Mouse (Mus musculus) cerebellum, adult (tissue): ENCODE measurements at regions not wholly inside any gene's neighbourhood (a gene's known extent, or its start where the extent isn't known, plus 50 kb on each side); places are given as distances from the start of the nearest gene placed in this dataset.

Source experiments
- ATAC-seq: cut with Nextera tagmentation; 2 replicates; pipeline ENCODE4 v1.9.2; 2017; ENCODE audit warnings: mild to moderate bottlenecking, moderate library complexity, mixed read lengths; ENCODE audit not compliant: insufficient number of reproducible peaks, low FRiP score, low TSS enrichment

DNA sequence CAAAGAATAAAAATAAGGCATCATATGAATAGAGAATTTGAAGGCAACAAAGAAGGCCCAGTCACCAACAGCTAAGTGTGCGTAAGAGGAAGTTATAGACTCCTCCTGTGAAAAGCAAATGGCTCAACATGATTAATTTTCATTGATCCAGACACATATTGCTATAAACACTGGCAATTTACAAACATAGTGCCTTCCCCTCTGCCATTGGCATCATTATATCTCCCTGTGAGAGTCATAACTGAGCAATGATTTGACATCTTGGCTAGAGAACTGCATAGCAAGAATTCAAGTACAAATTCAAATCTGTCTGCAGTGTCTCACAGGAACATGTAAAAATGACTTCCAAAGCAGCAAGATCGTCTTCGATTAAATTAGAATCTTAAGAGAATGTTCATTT lies 167.2 kb upstream of the Mbnl1 start:
- ATAC-seq = no peak

DNA sequence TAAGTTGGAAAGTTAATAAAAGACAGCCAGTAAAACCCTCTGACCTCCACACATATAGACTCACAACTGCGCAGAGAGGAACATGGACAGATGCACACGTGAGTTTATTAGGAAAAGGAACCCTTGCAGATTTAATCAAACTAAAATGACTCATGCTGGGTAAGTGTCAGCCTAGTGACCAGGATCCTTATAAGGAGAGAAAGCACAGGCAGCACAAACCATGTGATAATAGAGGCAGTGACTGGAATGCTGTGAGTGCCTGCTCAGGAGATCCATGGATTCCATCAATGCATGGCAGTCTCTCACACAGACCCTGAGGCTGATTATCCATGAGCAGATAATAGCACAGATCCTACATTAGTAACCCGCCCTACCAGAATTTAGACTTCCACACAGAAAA lies 162.2 kb upstream of the Mbnl1 start:
- ATAC-seq = no peak

DNA sequence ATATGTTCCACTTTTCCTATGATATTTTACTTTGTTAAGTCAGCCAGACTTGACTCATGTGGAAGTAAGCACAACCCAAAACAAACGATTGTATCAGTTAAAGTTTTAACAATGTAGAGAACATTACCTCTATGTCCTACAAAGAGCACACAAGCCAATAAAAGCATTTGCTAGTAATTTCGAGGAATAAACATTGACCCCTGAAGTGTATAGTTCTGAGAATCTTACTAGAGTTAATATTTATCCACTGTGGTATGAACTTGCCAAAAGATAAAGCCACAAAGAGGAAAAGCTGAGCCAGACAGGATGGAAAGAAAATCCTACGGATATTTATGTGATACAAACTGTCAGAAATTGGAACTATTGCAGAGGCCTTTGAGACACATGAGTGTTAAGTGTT lies 161.5 kb upstream of the Mbnl1 start:
- ATAC-seq = no peak

- ATAC-seq = no peak
Observed at GRCm38 (mm10) chr3:60320213-60320936, 152.3 kb upstream of the Mbnl1 start.

GRCm38 (mm10) chr3:60323514-60323913 lies 149.1 kb upstream of the Mbnl1 start:
- no peak for ATAC-seq

DNA sequence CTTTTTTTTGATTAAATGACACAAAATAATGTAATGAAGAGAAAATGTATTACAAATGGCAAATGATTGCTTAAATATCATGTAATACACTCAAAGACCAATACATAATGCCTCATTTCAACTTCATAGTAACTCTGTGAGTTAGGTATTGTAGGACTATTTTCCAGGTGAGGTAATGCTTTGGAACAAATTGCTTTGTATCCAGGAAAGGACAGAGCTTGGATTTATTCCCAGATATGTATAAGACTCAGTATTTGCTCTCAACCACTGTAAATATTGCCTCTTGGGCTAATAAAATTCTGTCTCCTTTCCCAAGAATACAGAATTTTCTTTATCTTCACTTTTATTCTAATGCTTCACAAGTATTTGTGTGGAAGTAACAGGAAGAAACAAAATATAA lies 148.2 kb upstream of the Mbnl1 start:
- no peak for ATAC-seq

- no peak for ATAC-seq
Observed at GRCm38 (mm10) chr3:60324969-60325368, 147.7 kb upstream of the Mbnl1 start.

DNA sequence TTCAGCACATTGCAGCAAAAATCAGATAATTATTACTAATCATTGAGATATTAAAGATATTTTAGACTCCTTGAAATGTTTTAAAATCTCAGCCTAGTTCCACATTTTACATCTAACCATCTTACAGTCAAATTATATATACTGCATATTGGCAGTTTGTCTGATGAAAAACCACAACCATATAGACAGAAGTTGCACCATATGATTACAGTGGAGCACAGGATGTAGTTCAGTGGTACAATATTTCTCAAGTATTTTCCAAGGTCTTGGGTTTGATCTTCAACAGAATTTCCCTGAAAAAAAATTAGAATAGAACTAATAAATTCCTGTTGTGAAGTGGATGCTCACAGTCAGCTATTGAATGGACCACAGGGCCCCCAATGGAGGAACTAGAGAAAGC lies 140.2 kb upstream of the Mbnl1 start:
- no peak for ATAC-seq

DNA sequence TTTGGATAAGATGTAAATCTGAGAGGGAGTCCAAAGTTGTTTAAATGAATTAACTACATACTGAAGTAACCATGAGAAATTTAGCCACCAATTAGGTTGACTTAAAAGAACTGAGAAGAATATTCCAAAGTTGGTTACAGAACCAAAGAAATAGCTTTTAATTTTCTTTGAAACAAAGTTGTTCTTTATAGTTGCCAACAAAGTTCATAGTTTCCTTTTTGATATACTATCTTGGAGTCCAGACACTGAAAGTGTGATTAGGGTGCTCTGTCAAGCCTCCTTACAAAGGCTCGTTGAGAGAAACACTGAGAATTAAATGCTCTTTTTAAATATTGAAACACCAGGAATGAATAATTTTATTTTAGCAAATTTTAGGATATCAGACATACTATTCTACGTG lies 139.0 kb upstream of the Mbnl1 start:
- ATAC-seq = no peak

DNA sequence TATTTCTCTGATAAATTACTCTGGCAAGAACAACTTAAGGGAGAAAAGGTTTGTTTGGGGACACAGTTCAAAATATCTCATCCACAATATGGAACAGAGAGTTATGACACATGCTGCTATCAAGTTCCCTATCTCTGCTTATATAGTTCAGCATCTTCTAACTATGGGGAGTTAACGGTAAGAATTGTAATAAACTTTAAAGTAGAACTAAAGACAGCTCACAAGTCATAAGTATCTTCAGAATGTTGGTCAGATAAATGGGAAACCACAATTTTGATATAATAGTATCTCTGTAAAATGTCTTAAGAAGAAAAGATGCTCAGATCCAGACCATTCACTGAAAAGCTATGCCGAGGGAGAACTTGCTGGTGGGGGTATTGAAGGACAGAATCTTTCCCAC lies 138.5 kb upstream of the Mbnl1 start:
- ATAC-seq = no peak

DNA sequence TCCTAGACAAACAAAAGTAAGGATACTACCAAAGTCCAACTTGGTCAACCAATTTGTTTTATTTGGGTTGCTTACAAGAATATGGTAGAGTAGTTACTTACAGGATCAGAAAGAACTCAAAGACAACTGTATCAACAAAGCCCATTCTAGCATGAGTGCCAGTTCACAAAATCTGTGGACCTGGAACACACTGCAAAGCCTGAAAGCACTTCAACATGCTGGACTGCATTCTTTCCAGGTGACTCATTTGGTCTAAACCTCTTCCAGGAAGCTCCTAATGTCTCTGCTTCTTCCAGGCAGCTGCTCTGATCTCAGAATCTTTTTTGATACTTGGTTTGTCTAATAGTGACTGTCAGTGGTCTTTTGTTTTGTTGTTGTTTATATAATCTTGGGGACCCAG lies 126.2 kb upstream of the Mbnl1 start:
- ATAC-seq = no peak

GRCm38 (mm10) chr3:60347049-60347448 lies 125.6 kb upstream of the Mbnl1 start:
- no peak for ATAC-seq

- ATAC-seq = no peak
Observed at GRCm38 (mm10) chr3:60371176-60371965, 101.3 kb upstream of the Mbnl1 start.

- ATAC-seq = no peak
Observed at GRCm38 (mm10) chr3:60373662-60374061, 99.0 kb upstream of the Mbnl1 start.

GRCm38 (mm10) chr3:60388593-60388992 lies 84.0 kb upstream of the Mbnl1 start:
- no peak for ATAC-seq

GRCm38 (mm10) chr3:60389032-60389431 lies 83.6 kb upstream of the Mbnl1 start:
- ATAC-seq = no peak

- no peak for ATAC-seq
Observed at GRCm38 (mm10) chr3:60395299-60395698, 77.3 kb upstream of the Mbnl1 start.

DNA sequence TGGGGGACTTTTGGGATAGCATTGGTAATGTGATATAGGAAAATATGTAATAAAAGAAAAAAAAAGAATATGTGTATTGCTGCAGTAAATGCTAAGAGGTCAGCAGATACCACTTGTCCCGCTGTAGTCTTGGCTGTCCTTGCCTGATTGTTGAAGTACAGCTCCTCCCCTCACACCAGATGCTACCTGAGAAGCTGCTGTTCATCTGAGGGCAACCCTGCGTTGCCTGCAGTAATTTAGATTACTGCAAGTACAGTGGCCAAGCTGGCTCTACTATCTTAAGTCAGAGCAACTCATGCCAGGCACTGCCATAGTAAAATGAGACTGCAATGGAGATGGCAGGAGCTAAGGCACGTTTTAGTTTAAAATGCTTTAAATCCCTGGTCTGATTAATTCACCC lies 75.7 kb upstream of the Mbnl1 start:
- no peak for ATAC-seq

- ATAC-seq = no peak
Observed at GRCm38 (mm10) chr3:60398796-60399195, 73.8 kb upstream of the Mbnl1 start.

GRCm38 (mm10) chr3:60402251-60402830 lies 70.3 kb upstream of the Mbnl1 start:
- ATAC-seq = no peak

DNA sequence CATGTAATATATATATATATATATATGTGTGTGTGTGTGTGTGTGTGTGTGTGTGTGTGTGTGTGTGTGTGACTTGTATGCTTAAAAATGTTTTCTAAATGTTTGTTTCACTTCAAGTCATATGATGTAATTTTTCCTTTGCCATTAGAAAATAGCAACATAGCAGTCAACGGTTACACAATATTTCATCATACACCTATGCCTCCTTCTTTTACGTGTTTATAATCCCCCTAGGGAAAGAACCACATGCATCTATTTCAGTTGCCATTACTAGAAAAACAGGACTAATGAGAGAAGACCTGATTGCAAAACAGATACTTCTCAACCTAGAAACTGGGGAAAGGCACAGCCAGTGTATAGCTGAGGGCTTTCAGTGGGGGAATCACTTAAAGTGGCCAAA lies 65.2 kb upstream of the Mbnl1 start:
- ATAC-seq = no peak

DNA sequence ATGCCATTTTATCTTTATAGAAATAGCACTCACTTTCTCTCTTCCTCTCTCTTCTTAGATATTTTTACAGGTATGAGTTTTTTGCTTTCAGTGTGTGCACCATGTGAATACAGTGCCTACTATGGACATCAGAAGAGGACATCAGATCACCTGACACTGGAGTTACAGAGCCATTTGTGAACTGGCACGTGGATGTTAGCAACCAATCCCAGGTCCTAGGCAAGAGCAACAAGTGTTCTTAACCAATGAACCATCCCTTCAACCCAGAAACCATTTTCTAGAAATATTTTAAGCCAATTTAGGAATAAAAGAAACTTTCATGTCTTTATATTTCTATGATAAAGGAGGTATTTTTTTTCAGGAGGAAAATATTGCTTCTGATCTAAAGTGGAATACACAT lies 64.7 kb upstream of the Mbnl1 start:
- no peak for ATAC-seq
